Mouse (Mus musculus) heart, adult 11 months (tissue): ENCODE measurements at regions not wholly inside any gene's neighbourhood (a gene's known extent, or its start where the extent isn't known, plus 50 kb on each side); places are given as distances from the start of the nearest gene placed in this dataset.
A peak's percentile ranks its signal among the peaks of the same experiment; 100 is the strongest.

Experiments used
- DNase-seq: peaks from one replicate; pipeline ENCODE4 v3.0.0; 2022

- DNase-seq = no peak
Observed at GRCm38 (mm10) chr2:50527425-50527824, 230.8 kb upstream of the Mmadhc start.

DNA sequence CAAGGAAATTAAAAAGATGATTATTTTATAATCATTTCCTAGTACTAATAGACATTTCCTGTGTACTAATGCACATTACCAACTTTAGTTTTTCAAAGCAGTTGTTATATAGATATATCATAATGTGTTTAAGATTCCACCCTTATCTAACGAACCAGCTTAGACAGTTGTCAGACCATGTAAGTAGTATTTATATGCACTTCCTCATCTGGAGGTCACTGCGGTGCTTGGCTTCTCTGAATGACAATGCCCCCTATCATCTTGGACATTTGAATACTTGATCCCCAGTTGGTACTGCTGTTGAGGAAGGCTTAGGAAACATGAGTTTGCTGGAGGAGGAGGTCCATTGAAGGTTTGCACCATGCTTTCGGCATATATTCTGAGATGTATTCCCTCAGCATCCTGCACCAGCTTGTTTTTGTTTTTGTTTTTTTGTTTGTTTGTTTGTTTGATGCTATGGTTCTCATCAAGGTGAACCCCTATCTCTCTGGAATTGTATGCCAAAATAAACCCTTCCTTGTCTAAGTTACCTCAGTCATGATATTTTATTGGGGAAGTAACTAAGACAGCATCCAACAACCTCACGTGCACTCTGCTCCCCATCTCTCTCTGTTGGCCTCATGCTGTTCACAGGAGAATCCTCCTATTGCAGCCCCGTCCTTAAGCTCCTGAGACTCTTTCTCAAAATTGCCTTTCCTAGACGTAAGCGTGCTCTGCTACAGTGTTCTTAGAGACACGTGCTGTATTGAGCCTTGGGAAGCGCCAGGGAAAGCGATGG lies 228.4 kb upstream of the Mmadhc start:
- no peak for DNase-seq

DNA sequence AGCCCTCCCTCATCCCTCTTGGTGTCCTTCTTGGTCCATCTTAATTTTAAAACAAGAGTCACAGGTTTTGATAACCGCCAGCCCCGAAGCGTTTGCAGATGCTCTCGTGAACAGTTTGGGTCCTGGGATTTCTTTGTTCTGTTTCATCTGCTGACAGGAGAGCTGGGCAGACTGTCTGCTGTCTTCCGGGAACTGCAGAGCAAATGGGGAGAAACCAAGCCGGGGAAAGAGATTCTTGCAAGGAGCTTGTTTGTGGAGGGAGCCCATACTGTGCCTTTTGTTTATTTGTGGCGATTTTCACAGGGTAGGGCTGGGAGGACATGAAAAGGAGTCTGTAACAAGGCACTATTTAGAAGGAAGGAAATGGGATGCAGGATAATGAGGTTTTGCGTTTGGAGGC lies 223.6 kb upstream of the Mmadhc start:
- DNase-seq = peak; percentile 80

DNA sequence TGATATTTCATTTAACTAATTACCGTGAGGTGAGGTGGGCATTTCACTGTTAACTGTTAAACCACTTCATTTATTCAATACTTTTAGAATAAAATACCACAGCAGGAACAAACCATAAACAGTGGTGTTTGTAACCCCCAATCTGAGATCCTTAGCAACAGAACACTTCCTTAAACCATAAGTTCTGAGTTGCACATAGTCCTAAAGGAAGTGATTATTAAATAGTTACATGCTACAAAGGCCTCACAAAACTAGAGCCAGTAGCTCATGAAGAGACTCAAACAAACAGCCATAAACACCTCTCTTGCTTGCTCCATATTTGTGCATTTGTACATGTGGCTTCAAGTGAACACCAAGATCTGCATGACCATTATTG lies 222.5 kb upstream of the Mmadhc start:
- no peak for DNase-seq

DNA sequence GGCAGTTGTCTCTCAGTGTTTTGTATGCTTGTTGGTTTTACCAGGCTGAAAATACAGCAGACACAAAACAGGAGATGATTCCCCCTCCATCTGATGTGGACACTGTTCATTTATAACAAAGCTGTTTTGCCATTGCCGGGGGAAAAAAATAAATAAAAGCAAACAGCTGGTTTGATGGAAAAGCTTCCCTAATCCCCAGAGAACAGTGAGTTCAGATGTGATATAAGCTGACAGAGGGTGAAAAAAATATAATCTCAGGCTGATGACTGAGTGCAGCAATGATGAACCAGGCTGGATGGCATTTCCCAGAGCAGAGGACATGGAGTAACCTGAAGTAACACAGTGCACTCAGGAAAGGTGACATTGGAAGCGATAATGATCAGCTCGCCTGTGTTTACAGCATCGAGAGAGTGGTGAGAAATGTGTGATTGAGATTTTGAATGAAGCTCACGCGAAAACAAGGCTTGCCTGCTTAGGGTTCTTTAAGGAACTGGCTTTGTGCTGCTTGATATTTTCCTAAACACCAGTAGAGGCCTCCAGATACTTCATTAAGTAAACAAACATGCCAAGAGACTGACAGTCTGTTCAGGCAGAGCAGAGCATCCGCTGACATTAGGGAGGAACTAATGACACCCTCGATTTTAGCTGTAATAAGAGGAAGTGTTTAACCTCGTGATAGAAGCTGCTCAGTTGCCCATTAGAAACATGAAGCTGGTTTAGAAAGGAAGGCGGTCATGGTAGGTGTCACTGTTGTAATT lies 221.9 kb upstream of the Mmadhc start:
- DNase-seq = peak; percentile 89

DNA sequence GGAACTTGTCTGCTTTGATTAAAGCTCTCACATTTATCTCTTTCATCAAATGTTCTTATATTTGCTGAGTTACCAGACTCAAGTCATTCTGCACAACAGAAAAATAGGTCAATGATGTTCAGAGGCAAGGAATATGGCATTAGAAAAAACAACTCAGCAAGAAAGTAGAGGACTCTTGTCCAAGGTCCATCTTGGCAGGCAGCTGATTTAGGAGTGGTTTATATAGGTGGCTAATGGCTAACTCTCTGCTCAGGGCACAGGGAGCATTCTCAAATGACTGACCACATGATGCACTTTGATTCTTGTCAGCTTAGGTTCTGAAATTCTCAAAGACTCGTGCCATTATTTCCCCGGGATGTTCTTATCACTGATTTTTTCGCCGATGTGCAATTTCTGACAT lies 216.7 kb upstream of the Mmadhc start:
- DNase-seq = no peak

DNA sequence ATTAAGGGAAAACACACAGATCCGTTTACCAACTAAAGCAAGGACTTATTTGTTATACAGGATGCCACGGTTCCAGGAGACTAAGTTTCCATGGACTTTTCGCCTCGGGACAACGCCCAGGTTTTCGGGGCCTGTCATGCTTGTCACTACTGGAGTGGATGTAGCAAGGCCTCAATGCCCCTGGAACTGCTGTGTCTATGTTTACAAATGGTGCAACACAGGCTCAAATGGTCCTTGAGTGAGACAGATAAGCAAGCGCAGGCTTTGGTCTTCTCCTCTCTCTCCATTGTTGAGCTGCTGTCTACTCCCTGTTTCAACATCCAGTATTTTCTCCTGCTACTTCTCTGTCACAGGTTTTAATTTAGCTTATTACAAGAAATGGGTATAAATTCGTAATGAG lies 202.1 kb upstream of the Mmadhc start:
- no peak for DNase-seq

DNA sequence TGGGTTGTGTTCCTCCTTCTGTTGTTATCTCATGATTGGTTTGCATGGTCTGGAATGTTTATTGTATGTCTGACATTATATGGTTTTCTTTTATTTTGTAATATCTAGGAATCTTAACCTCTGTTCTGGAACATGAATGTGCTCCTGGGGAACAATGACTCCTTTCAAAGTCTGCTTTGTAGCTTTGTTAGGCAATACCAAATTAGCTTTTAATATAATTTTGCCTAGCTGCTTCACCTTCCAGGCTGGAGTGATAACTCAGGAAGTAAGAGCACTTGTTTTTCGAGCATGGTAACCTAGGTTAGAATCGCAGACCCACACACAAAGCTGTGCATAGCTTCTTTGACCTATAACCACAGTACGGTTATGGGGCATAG lies 199.4 kb upstream of the Mmadhc start:
- DNase-seq = no peak

DNA sequence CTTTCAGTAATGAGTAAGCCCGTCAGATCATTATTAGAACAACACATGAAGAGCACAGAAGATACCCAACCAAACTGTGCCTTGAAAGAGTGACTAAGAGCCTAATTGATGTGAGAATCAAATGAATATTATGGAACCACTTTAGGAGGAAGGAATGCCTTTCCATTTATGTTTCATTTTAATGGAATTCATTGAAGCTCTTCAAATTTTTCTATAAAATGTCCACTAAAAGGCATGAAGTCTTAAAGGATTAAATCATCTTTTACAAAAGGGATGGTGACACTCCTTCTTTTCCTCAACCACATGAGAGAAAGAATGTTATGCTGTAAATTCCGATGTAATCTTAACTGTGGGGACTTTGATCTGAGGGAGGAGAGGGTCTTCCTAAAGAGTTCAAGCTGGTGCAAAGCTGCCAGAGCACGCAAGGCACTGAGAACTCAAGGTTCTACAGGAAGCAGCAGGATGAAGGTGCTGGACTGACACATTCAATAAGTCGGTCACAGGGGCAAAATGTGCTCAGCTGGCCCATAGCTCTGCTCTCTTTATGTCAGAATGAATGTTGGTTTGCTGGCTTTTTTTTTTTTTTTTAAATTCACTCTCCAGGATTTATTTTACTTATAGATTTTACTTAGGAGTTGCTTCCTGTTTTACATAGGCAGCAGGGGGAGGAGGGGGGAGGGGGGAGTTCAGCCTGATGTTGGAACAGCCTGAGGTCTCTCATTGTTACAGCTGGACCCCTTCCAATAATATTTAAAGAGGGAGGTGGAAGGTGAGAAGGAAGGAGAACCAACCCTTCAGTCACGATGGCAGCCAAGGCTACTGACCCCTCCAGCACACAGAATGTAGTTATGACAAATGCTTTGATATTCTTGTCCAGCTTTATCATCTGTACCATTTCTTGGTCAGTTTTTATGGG lies 198.8 kb upstream of the Mmadhc start:
- no peak for DNase-seq

- DNase-seq = peak; percentile 93
Observed at GRCm38 (mm10) chr2:50493597-50494335, 197.2 kb upstream of the Mmadhc start.

- DNase-seq = no peak
Observed at GRCm38 (mm10) chr2:50463799-50464198, 167.2 kb upstream of the Mmadhc start.

DNA sequence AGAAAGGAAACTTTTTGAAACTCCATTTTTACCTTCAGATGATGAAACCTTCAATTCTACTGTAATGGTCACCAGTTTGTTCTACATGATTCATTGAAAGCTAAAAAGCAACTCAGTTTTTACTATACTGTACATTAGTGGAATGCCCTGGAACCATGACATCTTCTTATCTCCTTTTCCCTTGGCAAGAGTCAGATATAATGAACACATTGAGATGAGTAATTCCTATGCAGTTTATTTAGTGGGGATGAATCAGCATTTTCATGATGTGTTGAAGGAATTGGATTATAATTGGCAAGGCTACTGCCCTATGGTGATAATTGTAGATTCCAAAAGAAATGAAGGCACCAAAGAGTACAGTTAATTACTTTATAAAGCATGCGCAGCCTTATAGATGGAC lies 165.8 kb upstream of the Mmadhc start:
- DNase-seq = no peak

- DNase-seq = no peak
Observed at GRCm38 (mm10) chr2:50456654-50457053, 160.1 kb upstream of the Mmadhc start.

DNA sequence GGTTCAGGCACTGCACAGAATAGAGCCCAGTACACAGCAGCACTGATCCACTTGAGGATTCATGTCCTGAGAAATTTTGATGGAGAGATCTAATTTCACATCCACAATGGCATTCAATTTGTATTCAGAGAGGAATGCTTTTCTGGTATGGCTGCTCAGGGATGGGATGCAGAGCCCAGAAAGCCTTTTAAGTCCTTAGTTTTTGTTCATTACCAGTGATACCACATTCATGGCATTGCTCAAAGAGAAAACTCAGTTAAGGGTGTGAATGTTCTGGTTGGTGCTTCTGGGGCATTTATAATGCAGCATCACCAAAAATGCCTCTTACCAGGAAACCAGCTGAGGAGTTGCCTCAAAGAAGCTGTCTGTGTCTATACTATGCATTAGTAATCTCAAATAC lies 151.5 kb upstream of the Mmadhc start:
- DNase-seq = no peak

DNA sequence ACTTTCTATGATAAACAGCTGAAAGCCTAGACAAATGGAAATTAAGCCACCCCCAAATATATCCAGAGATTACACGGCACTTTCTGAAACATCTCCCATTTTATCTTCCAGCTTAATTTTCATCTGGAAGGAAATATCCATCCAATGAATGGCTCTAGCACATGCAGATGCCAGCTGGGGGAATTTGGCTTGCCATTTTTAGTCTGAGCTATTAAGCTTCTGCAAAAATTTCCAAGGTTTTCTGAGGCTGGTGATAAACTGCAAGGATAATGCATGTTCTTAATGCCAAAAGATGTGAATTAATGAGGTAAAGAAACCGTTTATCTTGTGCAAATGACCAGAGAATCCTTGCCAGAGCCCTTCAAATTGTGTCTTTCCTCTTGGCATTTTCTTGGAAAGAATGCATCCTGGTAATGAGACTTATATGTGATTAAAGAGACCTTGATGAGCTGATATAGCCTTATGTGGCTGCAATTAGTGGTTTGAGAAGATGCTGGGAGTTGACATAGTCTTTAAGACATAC lies 149.4 kb upstream of the Mmadhc start:
- no peak for DNase-seq

DNA sequence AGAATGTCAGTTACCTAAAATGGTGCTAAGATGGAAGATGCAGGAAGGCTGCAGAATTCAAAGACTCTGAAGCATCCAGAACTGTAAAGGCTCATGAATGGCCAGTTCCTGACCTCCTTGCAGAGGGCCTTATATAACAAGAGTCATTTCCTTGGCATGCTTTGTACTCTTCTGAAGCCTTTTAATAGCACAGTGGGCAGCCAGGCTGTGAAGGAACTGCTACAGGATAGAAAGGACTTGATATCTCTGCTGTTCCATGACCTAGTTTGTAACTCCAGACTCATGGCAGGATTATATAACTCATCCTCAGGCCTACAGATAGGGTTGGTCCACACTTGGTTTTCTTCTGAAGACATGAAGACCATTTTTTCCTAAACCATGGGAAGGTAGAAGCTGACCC lies 143.7 kb upstream of the Mmadhc start:
- DNase-seq = no peak

DNA sequence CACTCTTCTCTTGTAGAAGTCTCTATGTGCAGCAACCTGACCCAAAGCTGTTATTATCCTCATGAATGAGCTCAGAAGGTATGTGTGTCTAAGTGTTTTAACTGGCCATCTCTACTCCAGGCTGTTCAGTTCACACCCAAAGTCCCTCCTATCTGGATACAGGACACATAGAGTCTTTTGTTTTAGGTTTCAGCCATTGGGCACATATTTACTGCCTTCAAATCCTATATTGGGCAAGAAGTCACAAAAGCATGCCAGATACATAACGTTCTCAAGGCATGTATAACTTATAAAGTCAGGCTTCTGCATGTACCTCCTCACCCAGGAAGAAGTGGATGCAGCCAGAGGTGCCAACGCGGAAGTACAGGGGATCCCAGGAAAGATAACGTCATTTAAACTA lies 136.6 kb upstream of the Mmadhc start:
- DNase-seq = no peak

GRCm38 (mm10) chr2:50425151-50425550 lies 128.6 kb upstream of the Mmadhc start:
- DNase-seq = no peak

DNA sequence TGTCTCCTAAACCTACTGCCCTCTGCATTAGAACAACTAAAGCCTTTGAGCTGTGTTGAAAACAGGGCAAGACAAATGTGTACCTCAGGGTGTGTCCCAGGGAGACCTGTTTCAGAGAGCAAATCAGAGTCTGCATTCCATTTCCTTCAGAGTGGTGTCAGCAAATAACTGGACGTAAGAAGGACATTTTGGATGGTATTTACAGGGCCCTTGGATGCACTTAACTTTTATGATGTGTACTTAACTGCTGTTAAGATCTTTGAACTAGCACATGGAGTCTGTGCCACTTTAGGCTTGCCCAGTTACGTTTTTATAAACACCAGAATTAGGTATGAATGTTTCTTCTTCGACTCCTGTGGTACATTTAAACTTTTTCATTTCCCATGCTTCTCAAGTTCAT lies 123.0 kb upstream of the Mmadhc start:
- DNase-seq = no peak

- no peak for DNase-seq
Observed at GRCm38 (mm10) chr2:50417643-50418042, 121.0 kb upstream of the Mmadhc start.

DNA sequence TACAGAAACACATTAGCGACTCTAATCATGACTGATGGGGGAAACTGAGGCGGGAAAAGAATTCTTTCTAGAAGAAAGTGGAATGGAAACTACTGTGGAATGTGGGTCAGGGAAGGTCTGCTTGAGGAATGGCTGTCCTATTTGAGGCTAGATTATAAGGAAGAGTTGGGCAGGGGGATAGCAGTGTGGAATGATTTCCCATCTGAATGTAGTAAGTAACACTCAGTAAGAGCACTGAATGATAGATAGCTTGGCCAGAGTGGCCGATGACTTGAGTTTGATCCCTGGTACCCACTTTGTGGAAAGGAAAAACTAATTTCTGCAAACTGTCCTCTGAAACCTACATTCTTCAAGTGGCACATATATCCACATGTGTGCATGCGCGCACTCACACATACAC lies 120.5 kb upstream of the Mmadhc start:
- no peak for DNase-seq

DNA sequence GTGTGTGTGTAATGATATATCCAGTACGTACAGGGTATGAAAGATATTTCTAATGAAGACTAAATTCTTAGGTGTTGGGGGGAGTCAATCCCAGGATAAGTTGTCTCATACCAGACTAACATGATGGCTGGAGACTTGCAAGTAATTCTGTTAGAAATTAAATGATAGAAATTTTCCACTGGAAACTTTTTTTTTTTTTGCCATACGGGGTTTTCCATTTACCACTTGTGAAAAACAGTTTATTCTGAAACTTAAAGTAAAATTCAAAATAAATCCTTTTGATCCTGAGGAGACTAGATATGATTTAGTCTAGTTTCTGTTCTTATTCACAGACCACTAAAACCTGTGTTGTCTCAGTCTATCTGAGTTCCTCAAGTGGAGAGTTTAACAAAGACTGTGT lies 119.5 kb upstream of the Mmadhc start:
- DNase-seq = no peak

DNA sequence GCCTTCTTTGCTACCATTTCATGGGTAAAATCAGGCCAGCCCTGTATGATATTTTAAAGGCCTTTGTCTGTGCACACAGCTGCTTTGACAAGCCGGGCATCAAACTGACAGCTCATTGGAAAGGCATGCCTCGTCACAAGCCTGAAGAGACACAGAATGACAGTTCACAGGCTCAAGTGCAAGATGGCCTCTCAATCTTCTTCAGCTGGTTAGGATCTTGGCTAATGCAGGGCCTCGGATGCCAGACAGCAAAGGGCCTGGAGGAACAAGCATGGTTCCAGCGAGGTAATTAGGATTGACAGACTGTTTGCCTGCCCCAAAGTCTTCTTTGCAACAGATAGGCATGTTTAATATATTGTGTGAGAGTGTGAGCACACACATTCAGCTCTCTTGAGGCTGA lies 109.3 kb upstream of the Mmadhc start:
- DNase-seq = no peak
